Mouse (Mus musculus): Measurements from ENCODE around the gene Ubiad1. TPM values are rescaled to one million over a fixed set of nuclear protein-coding genes. Genes with fewer than 3 reads are reported as not detected.

Ubiad1 gene
- polyA plus RNA-seq, 1 experiment: 22.6 TPM

- no peaks in the 10 kb centered on the region for H3K27me3 ChIP-seq (ENCODE audit: control insufficient read depth, insufficient read depth, insufficient read length)
- no peak overlapping the region for H3K4me3 ChIP-seq
- H3K79me2 ChIP-seq (ENCODE audit: control insufficient read depth, insufficient read depth): no peaks in the 10 kb centered on the region
- H3ac ChIP-seq (ENCODE audit: control insufficient read depth, insufficient read length): no peak overlapping the region
- no peak overlapping the region for H3K4me2 ChIP-seq (ENCODE audit: low read depth)
- no peak for TF ChIP-seq MYOG (IDR thresholded peaks at IDR 0.05; ENCODE audit: control insufficient read depth in 1 of 3, insufficient read depth in 1 of 3, insufficient read length in 2 of 3, low read depth in 2 of 3)
- TF ChIP-seq MYOD1 (IDR thresholded peaks at IDR 0.05; ENCODE audit: control insufficient read depth in 1 of 3, insufficient read length in 2 of 3, low read depth in 2 of 3): no peak
- no peak for TF ChIP-seq REST (IDR thresholded peaks at IDR 0.05; ENCODE audit: insufficient read depth, insufficient read length)
- TF ChIP-seq POLR2A (IDR thresholded peaks at IDR 0.05; ENCODE audit: insufficient read length, low read depth): no peak
- TF ChIP-seq USF1 (IDR thresholded peaks at IDR 0.05; ENCODE audit: low read depth): no peak
- no peak for TF ChIP-seq E2F4 (IDR thresholded peaks at IDR 0.05; ENCODE audit: insufficient read depth)
- TF ChIP-seq SRF (IDR thresholded peaks at IDR 0.05; ENCODE audit: control insufficient read depth, insufficient read length, low read depth): no peak
- peaks cover 22% of the 10 kb centered on the region for H3K36me3 ChIP-seq (ENCODE audit: control insufficient read depth, insufficient read depth)
These were observed 26.8 kb upstream of the Ubiad1 start for GRCm38 (mm10) chr4:148471363-148471806.

- Histone ChIP-seq H3ac (ENCODE audit: control insufficient read depth, insufficient read length) (no peak overlapping the region), H3K4me2 (ENCODE audit: low read depth) (no peak overlapping the region), H3K4me3 (no peak overlapping the region), H3K79me2 (ENCODE audit: control insufficient read depth, insufficient read depth) (no peaks in the 10 kb centered on the region), H3K27me3 (ENCODE audit: control insufficient read depth, insufficient read depth, insufficient read length) (no peaks in the 10 kb centered on the region), H3K36me3 (ENCODE audit: control insufficient read depth, insufficient read depth) (peaks cover 28% of the 10 kb centered on the region)
- TF ChIP-seq POLR2A (IDR thresholded peaks at IDR 0.05; ENCODE audit: insufficient read length, low read depth): no peak
These were observed 25.1 kb upstream of the Ubiad1 start for GRCm38 (mm10) chr4:148469487-148470252.

GRCm38 (mm10) chr4:148468396-148468795 is 23.8 kb upstream of the Ubiad1 start:
- Histone ChIP-seq H3K27me3 (ENCODE audit: control insufficient read depth, insufficient read depth, insufficient read length) (no peaks in the 10 kb centered on the region), H3ac (ENCODE audit: control insufficient read depth, insufficient read length) (no peak overlapping the region), H3K79me2 (ENCODE audit: control insufficient read depth, insufficient read depth) (no peaks in the 10 kb centered on the region), H3K4me2 (ENCODE audit: low read depth) (no peak overlapping the region), H3K36me3 (ENCODE audit: control insufficient read depth, insufficient read depth) (peaks cover 37% of the 10 kb centered on the region), H3K4me3 (no peak overlapping the region)
- TF ChIP-seq E2F4 (IDR thresholded peaks at IDR 0.05; ENCODE audit: insufficient read depth): no peak
- TF ChIP-seq TCF12 (IDR thresholded peaks at IDR 0.05; ENCODE audit: insufficient read depth, poor library complexity, severe bottlenecking): no peak
- TF ChIP-seq MYOG (IDR thresholded peaks at IDR 0.05; ENCODE audit: control insufficient read depth in 1 of 3, insufficient read depth in 1 of 3, insufficient read length in 2 of 3, low read depth in 2 of 3): no peak

GRCm38 (mm10) chr4:148466511-148467079 is 22.0 kb upstream of the Ubiad1 start:
- TF ChIP-seq TCF3 (IDR thresholded peaks at IDR 0.05; ENCODE audit: insufficient read length, low read depth): no peak
- H3ac ChIP-seq (ENCODE audit: control insufficient read depth, insufficient read length): no peak overlapping the region
- H3K27me3 ChIP-seq (ENCODE audit: control insufficient read depth, insufficient read depth, insufficient read length): no peaks in the 10 kb centered on the region
- no peak overlapping the region for H3K4me2 ChIP-seq (ENCODE audit: low read depth)
- H3K4me3 ChIP-seq: no peak overlapping the region
- peaks cover 36% of the 10 kb centered on the region for H3K36me3 ChIP-seq (ENCODE audit: control insufficient read depth, insufficient read depth)
- H3K79me2 ChIP-seq (ENCODE audit: control insufficient read depth, insufficient read depth): no peaks in the 10 kb centered on the region

- Histone ChIP-seq H3K36me3 (ENCODE audit: control insufficient read depth, insufficient read depth) (peaks cover 35% of the 10 kb centered on the region), H3ac (ENCODE audit: control insufficient read depth, insufficient read length) (no peak overlapping the region), H3K79me2 (ENCODE audit: control insufficient read depth, insufficient read depth) (no peaks in the 10 kb centered on the region), H3K27me3 (ENCODE audit: control insufficient read depth, insufficient read depth, insufficient read length) (no peaks in the 10 kb centered on the region), H3K4me2 (ENCODE audit: low read depth) (no peak overlapping the region), H3K4me3 (no peak overlapping the region)
- no peak for TF ChIP-seq REST (IDR thresholded peaks at IDR 0.05; ENCODE audit: insufficient read depth, insufficient read length)
- no peak for TF ChIP-seq POLR2AphosphoS2 (IDR thresholded peaks at IDR 0.05; ENCODE audit: insufficient read length, low read depth)
- TF ChIP-seq CEBPB (IDR thresholded peaks at IDR 0.05; ENCODE audit: insufficient read depth, poor library complexity, severe bottlenecking): no peak
- no peak for TF ChIP-seq MAX (IDR thresholded peaks at IDR 0.05; ENCODE audit: low read depth)
- TF ChIP-seq POLR2A (IDR thresholded peaks at IDR 0.05; ENCODE audit: insufficient read length, low read depth): no peak
- no peak for TF ChIP-seq MYOG (IDR thresholded peaks at IDR 0.05; ENCODE audit: control insufficient read depth in 1 of 3, insufficient read depth in 1 of 3, insufficient read length in 2 of 3, low read depth in 2 of 3)
- TF ChIP-seq MYOD1 (IDR thresholded peaks at IDR 0.05; ENCODE audit: control insufficient read depth in 1 of 3, insufficient read length in 2 of 3, low read depth in 2 of 3): no peak
- no peak for TF ChIP-seq USF1 (IDR thresholded peaks at IDR 0.05; ENCODE audit: low read depth)
- TF ChIP-seq E2F4 (IDR thresholded peaks at IDR 0.05; ENCODE audit: insufficient read depth): no peak
These were observed 20.3 kb upstream of the Ubiad1 start for GRCm38 (mm10) chr4:148464869-148465268.

GRCm38 (mm10) chr4:148464301-148464700 is 19.7 kb upstream of the Ubiad1 start:
- peaks cover 36% of the 10 kb centered on the region for H3K36me3 ChIP-seq (ENCODE audit: control insufficient read depth, insufficient read depth)
- TF ChIP-seq REST (IDR thresholded peaks at IDR 0.05; ENCODE audit: insufficient read depth, insufficient read length) (no peak), TCF12 (IDR thresholded peaks at IDR 0.05; ENCODE audit: insufficient read depth, poor library complexity, severe bottlenecking) (no peak), TCF3 (IDR thresholded peaks at IDR 0.05; ENCODE audit: insufficient read length, low read depth) (no peak), USF1 (IDR thresholded peaks at IDR 0.05; ENCODE audit: low read depth) (no peak), MAX (IDR thresholded peaks at IDR 0.05; ENCODE audit: low read depth) (no peak), MYOG (IDR thresholded peaks at IDR 0.05; ENCODE audit: control insufficient read depth in 1 of 3, insufficient read depth in 1 of 3, insufficient read length in 2 of 3, low read depth in 2 of 3) (no peak), CEBPB (IDR thresholded peaks at IDR 0.05; ENCODE audit: insufficient read depth, poor library complexity, severe bottlenecking) (no peak), E2F4 (IDR thresholded peaks at IDR 0.05; ENCODE audit: insufficient read depth) (no peak), POLR2AphosphoS2 (IDR thresholded peaks at IDR 0.05; ENCODE audit: insufficient read length, low read depth) (no peak)
- H3K27me3 ChIP-seq (ENCODE audit: control insufficient read depth, insufficient read depth, insufficient read length): no peaks in the 10 kb centered on the region
- no peak overlapping the region for H3K4me3 ChIP-seq
- H3K79me2 ChIP-seq (ENCODE audit: control insufficient read depth, insufficient read depth): no peaks in the 10 kb centered on the region
- H3ac ChIP-seq (ENCODE audit: control insufficient read depth, insufficient read length): no peak overlapping the region
- H3K4me2 ChIP-seq (ENCODE audit: low read depth): no peak overlapping the region
